Mouse (Mus musculus): Measurements from ENCODE around the gene Nbea.
"Not testable (repeated sequence)": the region's sequence is repeated elsewhere in the genome, so short reads cannot be mapped to it uniquely, and the experiment has no call there.

Gene Nbea

GRCm38 (mm10) chr3:55674185-55674584 is 509.3 kb downstream of the Nbea start:
- no peak for DNase-seq (ENCODE audit: low read depth in 2 of 2, low spot score in 2 of 2)

GRCm38 (mm10) chr3:55667048-55667447 is 516.5 kb downstream of the Nbea start:
- DNase-seq (ENCODE audit: low read depth in 2 of 2, low spot score in 2 of 2): no peak

- no peak for DNase-seq (ENCODE audit: low read depth in 2 of 2, low spot score in 2 of 2)
Observed at GRCm38 (mm10) chr3:55665928-55666327, 517.6 kb downstream of the Nbea start.

- no peak for DNase-seq (ENCODE audit: low read depth in 2 of 2, low spot score in 2 of 2)
Observed at GRCm38 (mm10) chr3:55664713-55665112, 518.8 kb downstream of the Nbea start.

- no peak for DNase-seq (ENCODE audit: low read depth in 2 of 2, low spot score in 2 of 2)
Observed at GRCm38 (mm10) chr3:55661678-55662445, 521.6 kb downstream of the Nbea start.

GRCm38 (mm10) chr3:55660261-55660838 is 523.2 kb downstream of the Nbea start:
- no peak for DNase-seq (ENCODE audit: low read depth in 2 of 2, low spot score in 2 of 2)

GRCm38 (mm10) chr3:55659558-55660215 is 523.8 kb downstream of the Nbea start:
- DNase-seq (ENCODE audit: low read depth in 2 of 2, low spot score in 2 of 2): no peak

- no peak for DNase-seq (ENCODE audit: low read depth in 2 of 2, low spot score in 2 of 2)
Observed at GRCm38 (mm10) chr3:55652321-55652720, 531.2 kb downstream of the Nbea start.

GRCm38 (mm10) chr3:55651877-55652276 is 531.6 kb downstream of the Nbea start:
- DNase-seq (ENCODE audit: low read depth in 2 of 2, low spot score in 2 of 2): no peak

GRCm38 (mm10) chr3:55649541-55649940 is 534.0 kb downstream of the Nbea start:
- no peak for DNase-seq (ENCODE audit: low read depth in 2 of 2, low spot score in 2 of 2)

- DNase-seq (ENCODE audit: low read depth in 2 of 2, low spot score in 2 of 2): no peak
Observed at GRCm38 (mm10) chr3:55648299-55648698, 535.2 kb downstream of the Nbea start.

- no peak for DNase-seq (ENCODE audit: low read depth in 2 of 2, low spot score in 2 of 2)
Observed at GRCm38 (mm10) chr3:55647176-55647575, 536.3 kb downstream of the Nbea start.

- DNase-seq (ENCODE audit: low read depth in 2 of 2, low spot score in 2 of 2): no peak
Observed at GRCm38 (mm10) chr3:55646437-55646836, 537.1 kb downstream of the Nbea start.

GRCm38 (mm10) chr3:55644035-55644618 is 539.4 kb downstream of the Nbea start:
- DNase-seq (ENCODE audit: low read depth in 2 of 2, low spot score in 2 of 2): no peak

- DNase-seq (ENCODE audit: low read depth in 2 of 2, low spot score in 2 of 2): no peak
Observed at GRCm38 (mm10) chr3:55637660-55638059, 545.8 kb downstream of the Nbea start.

GRCm38 (mm10) chr3:55635542-55636172 is 547.8 kb downstream of the Nbea start:
- DNase-seq (ENCODE audit: low read depth in 2 of 2, low spot score in 2 of 2): no peak

GRCm38 (mm10) chr3:55627054-55627453 is 556.4 kb downstream of the Nbea start:
- no peak for DNase-seq (ENCODE audit: low read depth in 2 of 2, low spot score in 2 of 2)

GRCm38 (mm10) chr3:55621958-55622357 is 561.5 kb downstream of the Nbea start:
- not testable (repeated sequence) for DNase-seq (ENCODE audit: low read depth in 2 of 2, low spot score in 2 of 2)

- no peak for DNase-seq (ENCODE audit: low read depth in 2 of 2, low spot score in 2 of 2)
Observed at GRCm38 (mm10) chr3:55618396-55618795, 565.1 kb downstream of the Nbea start.

GRCm38 (mm10) chr3:55612459-55613115 is 570.9 kb downstream of the Nbea start:
- no peak for DNase-seq (ENCODE audit: low read depth in 2 of 2, low spot score in 2 of 2)

- DNase-seq (ENCODE audit: low read depth in 2 of 2, low spot score in 2 of 2): no peak
Observed at GRCm38 (mm10) chr3:55612023-55612422, 571.5 kb downstream of the Nbea start.
